Mouse (Mus musculus): ENCODE results near the gene Sh3kbp1.

Gene Sh3kbp1

DNA sequence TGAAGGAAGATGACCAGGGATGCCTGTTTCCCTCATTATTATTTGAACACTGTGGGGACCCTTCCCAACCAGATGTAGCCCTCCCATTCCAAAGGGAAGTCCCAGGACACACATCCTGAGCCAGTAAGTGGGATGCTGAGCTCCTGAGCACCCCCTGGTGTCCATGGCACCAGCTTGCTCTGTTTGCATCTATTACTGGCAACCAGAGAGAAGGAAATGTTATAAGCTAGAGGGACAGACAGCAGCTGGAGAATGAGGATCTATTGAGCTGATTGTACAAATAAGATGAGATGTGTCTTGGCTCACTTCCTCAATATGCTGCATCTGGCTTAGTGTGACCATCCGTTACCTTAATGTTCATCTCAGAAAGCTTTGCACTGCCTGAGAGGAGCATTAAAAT, 124.8 kb downstream of the Sh3kbp1 start:
- DNase-seq, result no peak

DNA sequence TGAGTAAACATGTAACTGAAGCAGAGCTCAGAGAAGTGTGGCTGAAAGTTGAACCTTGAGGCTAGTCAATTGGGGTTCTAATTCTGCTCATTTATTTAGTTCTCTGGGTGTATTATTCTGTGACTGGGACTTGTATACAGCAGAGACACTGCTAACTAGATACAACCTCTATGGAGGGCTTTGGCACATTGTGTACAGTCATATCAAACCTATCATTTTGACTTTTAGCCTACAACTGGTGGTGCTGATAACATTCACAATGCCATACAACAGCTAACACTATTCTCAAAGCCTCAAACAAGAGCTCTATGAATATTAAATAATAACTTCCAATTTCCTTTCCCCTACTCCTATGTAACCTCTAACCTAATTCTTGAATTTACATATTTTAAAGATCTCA, 129.2 kb downstream of the Sh3kbp1 start:
- DNase-seq, result no peak

DNA sequence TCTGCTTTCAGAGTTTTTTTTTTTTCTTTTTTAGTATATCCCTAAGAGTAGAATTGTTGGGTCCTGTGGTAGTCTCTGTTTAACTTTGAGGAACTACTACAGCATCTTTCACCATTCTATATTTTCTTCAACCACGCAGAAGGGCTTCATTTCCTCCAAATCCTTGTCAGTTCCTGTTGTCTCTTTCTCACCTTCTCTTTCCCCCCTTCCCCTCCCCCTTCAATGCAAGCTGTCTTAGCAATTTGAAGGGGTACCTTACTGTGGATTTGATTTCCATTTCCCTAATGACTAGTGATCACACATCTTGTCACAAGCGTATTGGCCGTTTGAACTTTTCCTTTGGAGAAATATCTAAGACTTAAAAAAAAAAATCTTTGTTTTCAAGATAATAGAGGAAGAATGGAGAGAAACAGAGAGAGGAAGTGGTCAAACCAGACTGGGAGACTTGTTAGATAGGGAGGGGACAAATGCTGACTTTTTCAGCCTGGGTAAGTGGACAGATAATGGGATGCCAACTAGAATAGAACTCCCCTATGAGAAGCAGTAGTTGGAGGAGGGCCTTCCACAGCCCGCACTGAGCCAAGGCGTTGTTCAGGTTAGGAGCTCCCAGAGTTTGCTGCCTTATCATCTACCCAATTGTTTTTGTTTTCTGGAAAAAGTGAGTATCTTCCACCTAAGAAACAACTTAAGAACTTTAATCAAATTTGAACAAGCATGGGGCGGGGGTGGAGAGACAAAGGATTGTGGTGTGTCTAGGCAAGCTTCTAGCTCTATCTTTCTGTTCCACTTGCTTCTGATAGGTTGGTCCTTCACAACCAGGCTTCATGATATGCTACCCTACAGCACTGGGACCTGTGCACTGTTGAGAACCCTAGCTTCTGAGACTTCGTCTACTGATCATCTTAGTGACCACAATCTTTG, 130.1 kb downstream of the Sh3kbp1 start:
- no peak for DNase-seq

DNA sequence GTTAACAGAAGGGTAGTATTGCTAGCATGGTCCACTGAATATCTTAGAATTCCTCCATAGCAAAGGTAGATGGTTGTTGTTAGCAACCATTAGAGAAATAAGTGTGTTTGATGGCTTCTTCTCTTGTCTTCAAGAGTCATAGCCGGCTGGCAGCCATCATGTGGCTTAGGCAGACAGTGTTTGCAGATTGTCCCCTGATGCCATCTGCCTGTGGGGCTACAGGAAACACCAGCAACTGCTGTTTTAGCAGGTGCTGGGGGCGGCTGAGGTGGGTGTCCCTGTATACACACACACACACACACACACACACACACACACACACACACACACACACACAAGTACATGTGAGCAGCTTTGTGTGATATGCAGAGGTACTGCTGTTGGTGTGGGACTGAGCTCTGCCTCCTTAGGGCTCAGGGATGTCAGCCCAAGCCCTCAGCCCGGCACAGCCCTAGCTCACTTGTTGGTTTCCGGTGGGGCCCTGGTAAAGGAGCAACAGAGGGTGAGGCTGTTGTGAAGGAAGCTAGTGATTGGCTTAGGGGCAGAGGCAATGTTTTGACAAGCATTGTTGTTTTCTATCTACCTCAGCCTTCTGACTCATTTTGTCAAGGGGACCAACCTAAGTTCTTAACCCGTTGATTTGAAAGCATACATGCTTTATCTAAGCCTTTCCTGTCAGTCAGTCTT, 130.9 kb downstream of the Sh3kbp1 start:
- no peak for DNase-seq

DNA sequence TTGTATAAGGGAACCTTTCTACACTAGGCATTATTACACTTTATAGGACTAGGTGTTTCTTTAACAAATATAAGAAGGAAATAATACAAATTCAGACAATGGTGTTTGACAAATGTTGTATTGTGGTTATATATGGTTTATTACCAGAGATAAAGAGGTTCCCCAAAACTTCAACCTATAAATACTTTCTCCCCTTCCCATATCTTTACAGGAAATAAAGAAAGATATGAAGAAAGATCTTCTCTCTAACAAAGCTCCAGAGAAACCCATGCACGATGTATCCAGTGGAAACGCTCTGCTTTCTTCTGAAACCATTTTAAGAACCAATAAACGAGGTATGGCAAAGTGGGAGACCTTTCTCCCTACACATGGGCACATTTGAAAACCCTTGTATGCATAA, 136.7 kb downstream of the Sh3kbp1 start:
- no peak for DNase-seq

DNA sequence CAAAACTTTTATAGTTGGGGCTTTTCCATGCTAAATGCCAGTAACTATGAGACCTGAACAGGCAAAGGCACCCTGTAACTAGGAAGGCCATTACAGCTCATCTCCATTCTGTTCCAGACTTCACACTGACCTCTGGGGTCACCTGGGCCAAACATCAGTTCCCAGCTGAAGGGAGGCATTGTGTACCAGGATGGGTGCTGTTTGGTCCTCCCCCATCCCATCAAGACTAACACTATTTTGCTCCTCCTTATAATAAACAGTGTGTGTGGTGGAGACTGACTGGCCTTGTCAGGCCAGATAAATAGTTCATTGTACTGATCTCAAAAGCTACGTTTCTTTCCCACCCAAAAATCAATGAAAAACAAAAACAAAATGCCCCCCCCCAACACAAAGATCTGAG, 138.8 kb downstream of the Sh3kbp1 start:
- no peak for DNase-seq

DNA sequence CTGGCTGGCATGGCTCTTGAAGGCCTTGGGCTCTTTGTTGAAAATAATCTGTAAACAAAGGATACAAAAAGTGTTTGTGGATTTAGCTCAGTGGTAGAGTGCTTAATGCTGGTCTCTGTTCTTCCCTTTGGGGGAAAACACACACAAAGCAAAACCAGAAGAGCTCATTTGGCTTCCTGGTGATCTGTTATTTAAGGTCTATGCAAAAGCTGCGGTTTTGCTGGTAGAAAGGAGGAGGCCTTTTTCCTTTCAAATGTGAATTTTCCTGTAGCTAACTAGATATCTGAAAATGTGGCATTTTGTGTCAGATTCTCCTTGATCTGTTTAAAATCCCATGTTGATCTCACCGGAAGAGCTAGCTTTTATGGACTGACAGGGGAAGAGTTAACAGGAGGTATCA, 141.9 kb downstream of the Sh3kbp1 start:
- DNase-seq, result no peak

DNA sequence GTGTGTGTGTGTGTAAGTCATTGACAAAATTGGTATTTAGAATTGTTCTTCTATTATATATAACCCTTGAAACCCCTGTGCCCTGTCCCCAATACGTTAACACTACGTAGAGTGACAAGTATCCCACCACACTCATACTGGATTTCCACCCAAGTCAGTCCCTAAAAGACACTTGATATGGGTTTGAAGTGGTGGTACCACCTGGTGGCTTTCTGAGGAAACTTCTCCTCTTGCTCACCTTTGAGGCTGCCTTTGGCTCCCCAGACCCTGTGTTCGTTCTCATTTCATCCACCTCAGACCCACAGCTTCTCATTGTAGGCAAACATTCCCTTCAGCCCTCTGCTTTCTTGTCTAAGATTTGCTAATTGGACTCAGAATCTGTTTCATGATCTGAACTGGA, 142.7 kb downstream of the Sh3kbp1 start:
- no peak for DNase-seq

DNA sequence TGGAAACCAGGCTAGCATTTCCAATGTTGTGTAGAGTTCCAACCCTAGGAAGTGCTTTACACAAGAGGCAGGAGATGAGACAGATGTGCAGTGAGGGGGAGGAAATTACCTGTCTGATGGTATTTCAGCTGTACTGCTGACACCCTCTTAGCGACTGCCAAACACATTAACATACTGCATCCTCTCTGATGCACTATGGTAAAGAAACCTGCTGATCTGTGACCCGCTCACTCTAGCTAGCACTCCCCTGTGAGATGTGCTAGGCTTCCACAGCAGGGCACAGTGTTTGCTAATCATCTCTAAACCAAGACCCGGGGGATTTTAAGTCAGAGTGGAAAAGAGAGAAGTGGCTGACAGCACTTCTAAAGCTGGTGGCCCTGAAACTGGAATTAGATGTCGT, 145.1 kb downstream of the Sh3kbp1 start:
- DNase-seq, result no peak

DNA sequence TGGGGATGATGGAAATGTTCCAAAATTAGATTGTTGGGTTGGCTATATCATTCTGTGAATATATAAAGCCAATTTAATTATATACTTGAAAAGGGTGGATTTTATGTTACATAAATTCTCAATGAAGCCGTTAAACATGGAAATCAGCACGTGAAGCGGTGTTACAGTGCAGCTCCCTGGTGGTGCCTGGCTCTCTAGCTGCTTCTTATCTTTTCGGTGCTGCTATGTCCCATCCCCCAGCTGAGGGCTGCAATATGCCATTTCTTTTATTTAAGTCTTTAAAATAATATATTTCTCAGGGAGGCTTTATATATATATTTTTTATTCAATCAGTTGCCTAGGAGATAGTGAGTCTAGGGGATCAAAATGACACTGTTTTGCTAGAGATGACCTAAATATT, 148.0 kb downstream of the Sh3kbp1 start:
- DNase-seq, result no peak

DNA sequence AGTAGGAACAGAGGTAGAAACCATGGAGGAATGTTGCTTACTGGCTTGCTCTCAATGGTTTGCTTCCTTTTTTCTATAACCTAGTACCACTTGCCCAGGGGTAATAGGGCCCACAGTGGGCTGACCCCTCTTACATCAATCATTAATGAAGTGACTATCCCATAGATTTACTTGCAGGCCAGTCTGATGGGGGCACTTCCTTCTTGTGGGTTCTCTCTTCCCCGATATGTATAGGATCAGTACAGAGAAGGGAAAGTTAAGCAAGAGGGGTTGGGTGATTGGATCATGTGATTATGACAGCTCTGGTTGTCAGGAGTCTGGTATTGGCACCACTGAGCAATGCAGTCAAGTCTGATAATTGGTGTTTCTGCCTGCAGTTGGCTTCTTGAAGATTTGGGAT, 151.7 kb downstream of the Sh3kbp1 start:
- no peak for DNase-seq

DNA sequence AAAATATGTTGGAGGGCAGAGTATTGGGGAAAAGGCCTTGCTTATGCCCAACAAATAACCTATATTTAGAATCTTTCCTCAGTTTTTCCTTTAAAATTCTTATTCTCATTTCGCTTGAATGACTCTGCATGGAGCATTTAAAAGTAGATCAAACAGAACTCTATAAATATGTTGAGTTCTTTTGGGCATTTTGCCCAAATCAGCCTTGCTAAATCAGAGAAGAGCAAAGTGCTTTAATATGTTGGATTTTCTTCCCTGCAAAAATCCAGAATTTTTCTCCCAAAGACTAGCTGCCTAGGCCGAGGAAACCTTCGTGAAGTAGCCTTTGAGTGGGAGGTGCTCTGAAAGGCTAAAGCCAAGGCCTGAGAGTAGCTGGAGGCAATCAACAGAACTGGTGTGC, 163.4 kb downstream of the Sh3kbp1 start:
- DNase-seq, result no peak

DNA sequence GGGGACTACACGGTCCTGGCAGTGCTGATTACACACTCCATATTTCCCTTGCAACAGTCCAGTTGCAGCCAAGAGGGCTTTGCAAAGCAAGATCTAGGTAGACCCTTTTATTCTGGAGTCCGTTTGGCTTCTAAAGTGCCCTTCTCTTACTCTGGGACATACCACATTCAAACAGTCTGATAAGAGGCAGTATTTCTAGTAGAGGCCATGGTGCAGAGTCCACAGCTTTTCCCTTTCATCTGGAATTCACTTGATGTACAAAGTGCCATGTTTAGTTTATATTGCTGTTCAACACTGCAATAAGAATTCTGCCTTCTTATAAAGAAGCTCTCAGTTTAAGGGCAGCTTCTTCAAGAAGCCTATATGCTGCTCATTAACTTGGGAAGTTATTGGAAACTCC, 168.5 kb downstream of the Sh3kbp1 start:
- DNase-seq, result no peak

DNA sequence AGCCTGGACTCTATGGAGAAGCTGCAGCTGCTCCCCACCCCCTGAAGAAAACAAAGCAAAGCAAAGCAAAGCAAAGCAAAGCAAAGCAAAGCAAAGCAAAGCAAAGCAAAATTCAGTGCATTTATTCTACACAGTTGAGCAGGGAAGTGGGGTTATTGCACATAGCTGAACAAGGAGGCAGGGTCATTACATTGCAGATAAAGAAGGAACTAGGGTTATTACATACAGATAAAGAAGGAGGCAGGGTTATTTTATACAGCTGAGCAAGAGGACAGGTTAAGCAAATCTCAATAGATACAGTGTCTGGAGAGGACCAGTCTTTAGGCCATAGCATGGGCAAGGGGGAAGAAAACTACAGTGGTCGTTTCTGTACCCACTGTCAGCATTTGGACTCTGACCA, 177.3 kb downstream of the Sh3kbp1 start:
- no peak for DNase-seq

DNA sequence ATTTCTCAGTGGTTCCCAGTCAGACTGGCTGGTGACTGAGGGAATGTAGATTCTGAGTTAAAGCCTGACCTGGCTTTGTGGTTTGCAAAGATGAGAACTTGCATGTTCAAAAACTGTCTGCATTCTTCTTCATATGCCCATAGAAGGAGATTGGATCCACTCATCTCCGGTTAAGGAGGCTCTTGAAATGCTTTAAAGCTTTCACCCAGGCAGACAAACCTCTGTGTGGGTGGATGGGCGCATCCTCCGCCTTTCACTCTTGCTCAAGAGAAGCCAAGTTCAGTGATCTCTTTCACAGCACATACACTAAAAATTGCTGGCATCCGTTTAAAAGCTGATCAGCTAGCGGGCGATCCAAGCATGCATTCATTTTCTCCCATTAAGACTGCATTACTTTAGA, 182.4 kb downstream of the Sh3kbp1 start:
- no peak for DNase-seq

DNA sequence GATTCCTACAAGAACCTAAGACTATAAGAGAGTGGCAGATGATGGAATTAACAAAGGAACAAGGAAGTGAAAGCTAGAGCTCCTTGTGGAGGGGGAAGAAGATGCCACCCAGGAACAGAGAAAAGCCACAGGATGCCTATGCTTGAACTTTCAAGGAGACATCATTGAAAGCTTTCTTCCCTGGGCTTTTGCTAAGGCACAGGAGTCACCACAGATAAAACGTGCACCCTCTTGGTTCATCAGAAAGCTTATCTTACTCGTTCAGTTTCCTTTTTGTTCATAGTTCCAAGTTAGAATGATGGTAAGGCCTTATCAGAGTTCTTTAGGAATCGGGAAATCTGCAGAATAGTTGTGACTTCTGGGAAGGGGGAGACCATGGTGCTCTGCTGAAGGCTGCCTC, 183.4 kb downstream of the Sh3kbp1 start:
- no peak for DNase-seq

DNA sequence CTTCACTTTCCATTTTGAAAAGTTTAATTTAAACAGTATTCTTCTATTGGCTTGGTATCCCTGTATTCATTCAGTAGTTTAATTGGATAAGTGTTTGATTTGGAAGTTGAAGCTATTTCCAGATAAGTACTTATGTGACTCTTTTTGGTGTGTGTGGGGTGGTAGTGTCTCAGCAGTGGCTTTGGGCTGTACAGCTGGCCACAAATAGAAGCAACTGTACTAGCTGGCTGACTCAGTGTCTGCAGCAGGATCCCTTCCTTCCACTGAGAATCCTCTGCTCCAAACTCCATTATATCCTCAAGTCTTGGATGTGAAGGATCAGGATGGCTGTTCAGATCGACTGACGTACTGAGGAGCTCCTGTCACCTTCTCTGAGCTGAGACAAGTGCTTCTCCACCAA, 190.4 kb downstream of the Sh3kbp1 start:
- DNase-seq, result no peak

DNA sequence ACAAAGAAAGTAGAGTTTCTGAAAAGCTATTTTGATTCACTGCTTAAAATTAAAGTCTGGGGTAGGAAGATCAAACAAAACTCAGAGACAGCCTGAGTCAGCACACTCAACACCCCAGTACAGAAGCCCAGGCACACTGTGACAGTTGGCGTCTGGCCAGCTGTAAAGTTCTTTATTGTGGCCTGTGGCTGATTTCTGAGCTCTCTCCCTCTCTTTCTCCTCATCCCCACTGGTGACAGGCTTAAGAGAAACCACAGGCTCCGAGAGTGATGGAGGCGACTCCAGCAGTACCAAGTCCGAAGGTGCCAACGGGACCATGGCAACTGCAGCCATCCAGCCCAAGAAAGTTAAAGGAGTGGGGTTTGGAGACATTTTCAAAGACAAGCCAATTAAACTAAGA, 201.1 kb downstream of the Sh3kbp1 start:
- peak; percentile 31 for DNase-seq

DNA sequence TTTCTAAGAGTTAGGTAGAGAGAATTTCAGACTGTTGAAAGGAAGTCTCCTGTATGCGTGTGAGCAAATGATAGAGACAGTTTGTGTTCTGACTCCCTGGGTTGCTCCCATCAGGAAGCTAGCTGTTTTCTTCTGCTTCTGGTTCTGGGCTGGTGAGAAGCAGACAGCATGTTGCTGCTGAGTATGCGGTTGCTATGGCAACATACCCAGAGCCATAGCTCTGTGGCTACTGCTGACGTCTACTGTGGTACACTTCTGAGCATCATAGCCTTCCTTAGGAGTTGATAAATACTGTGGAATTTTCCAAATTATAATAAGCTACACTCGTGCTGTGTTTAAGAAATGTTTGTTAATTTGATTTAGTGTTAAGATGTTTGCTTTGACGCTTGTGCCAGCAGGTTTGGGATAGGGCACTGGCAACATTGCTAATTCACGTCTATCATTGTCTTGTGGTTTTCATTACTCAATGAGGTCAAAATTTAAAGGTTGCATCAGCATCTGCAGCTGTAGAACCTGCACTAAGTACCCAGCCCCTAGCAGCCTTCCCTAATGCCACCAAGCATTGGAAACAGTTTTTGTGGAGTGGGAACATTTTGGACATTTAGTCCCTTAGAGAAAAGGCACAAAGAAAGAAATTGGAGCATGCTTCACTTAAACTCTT, 202.2 kb downstream of the Sh3kbp1 start:
- DNase-seq, result no peak

DNA sequence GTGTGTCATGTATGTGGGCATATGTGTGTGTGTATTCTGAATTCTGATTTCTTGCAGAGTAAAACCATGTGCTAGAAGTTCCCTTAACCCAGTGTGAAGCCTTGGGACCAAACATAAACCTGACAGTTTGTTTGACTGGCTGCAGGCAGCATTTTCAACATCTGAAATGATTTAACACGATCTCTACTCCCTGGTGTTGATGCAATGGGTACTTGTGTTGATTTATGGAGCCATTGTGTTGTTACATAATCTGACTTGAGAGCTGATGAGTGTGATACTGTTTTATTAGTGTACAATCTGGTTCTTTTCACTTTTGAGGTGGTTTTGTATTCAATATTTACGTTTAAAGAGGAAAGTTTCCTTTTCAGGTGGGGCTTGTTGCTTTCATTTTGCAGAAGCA, 204.1 kb downstream of the Sh3kbp1 start:
- DNase-seq, result no peak

DNA sequence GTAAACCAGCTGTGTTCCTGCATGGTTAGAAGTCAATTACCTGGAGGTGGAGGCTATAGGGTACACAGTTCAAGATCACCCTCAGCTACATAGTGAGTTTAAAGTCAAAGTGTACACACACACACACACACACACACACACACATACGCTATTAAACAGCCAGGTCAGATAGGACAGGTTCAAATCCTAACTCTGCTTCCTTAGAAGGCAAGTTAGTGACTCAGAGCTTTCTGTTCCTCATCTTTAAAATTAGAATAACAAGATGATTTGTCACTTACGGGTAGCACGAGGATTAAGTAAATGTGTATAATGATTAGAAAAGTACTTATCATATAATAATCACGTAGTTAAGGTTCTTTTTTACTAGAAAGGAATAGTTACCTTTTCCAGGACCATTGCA, 208.2 kb downstream of the Sh3kbp1 start:
- DNase-seq, result no peak

DNA sequence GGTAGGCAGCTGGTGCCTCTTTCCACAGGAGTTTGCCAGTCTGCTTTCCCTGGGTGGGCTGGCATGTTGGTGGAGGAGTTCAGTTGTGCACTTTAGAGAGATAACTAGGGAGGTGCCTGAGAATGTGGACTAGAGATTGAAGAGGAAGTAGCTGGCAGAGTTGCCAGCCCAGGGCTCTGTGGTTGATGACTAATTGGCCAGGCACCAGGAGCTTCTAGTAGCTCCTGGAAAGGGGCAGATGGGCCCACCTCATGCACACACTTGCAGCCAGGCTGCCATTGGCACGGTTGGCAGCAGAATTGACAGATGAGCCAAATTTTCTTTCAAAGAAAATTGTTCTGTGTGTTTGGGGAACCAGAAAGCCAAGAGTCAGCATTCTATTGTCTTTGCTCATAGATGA, 210.3 kb downstream of the Sh3kbp1 start:
- peak; percentile 93 for DNase-seq

DNA sequence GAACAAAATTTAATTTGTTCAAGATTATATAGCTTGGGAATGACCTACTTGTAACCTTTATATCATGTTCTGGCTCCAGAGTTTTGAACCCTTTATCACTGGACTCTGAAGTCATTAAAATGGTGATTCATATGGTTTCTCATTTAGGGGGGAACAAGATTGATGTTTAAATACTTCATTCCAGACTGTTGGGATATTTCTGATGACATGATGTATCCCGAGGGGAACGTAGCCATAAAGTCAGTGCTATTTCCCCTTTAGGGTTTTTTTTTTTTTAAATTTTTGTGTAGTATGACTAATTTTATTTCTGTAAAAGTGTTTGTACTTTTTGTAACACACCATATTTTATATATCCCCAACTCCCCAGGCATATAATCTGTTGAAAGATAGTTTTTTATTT, 212.7 kb downstream of the Sh3kbp1 start:
- DNase-seq, result no peak

DNA sequence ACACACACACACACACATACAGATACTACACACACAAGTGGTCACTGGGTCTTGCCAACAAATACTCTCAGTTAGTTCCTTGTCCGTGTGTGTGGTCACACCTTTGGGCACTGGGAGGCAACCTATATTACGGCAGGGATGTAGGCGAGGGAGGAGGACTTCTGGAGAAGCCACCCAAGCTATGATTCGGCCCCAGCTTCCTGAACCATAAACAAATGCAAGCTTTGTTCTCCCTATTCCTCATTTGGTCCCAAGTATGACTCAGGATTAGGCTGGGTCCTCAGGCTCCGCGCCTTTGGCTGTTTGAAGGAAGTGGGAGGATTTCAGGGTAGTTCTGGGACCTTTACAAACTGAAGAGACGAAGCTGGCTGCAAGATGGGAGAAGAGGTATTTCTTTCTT, 213.2 kb downstream of the Sh3kbp1 start:
- peak; percentile 91 for DNase-seq

Measured in heart, adult 11 months (tissue).